Mouse (Mus musculus) G1E (cell line): ENCODE measurements at regions not wholly inside any gene's neighbourhood (a gene's known extent, or its start where the extent isn't known, plus 50 kb on each side); places are given as distances from the start of the nearest gene placed in this dataset.

Source experiments
- ATAC-seq: 2 replicates; pipeline ENCODE4 v1.8.0; 2016; ENCODE audit warnings: mild to moderate bottlenecking; ENCODE audit not compliant: insufficient number of reproducible peaks, poor library complexity, low FRiP score, severe bottlenecking; ENCODE audit errors: extremely low read depth
- DNase-seq: peaks from one replicate; pipeline ENCODE4 v3.0.0; 2012; ENCODE audit warnings: low spot score
- H3K27me3 ChIP-seq: 2 replicates; pipeline ENCODE4 v1.6.1; 2012; ENCODE audit warnings: mild to moderate bottlenecking, low read length, inconsistent platforms; ENCODE audit not compliant: insufficient read depth
- H3K36me3 ChIP-seq: replicated peaks from 2 replicates; pipeline ENCODE3; 2012; ENCODE audit warnings: mild to moderate bottlenecking, inconsistent platforms
- H3K4me1 ChIP-seq: 2 replicates; pipeline ENCODE4 v1.6.1; 2012; ENCODE audit warnings: low read depth, low read length, inconsistent platforms, mixed read lengths; ENCODE audit not compliant: insufficient read depth
- H3K4me3 ChIP-seq: 2 replicates; pipeline ENCODE4 v1.5.1; 2012; ENCODE audit warnings: low read depth, mild to moderate bottlenecking, inconsistent platforms, low read length, moderate library complexity, mixed read lengths
- H3K9me3 ChIP-seq: replicated peaks from 2 replicates; pipeline ENCODE4 v1.6.1; 2012; ENCODE audit warnings: inconsistent platforms
- CTCF ChIP-seq: IDR thresholded peaks from 2 replicates; pipeline ENCODE4 v1.5.1; 2012; ENCODE audit warnings: low read depth, low read length, inconsistent platforms, mixed read lengths
- GATA1 ChIP-seq: IDR thresholded peaks from 2 replicates; pipeline ENCODE4 v1.6.1; 2012; ENCODE audit warnings: borderline replicate concordance, low read length, inconsistent platforms, mixed read lengths
- GATA2 ChIP-seq: IDR thresholded peaks from 2 replicates; pipeline ENCODE4 v1.6.1; 2012; ENCODE audit warnings: low read depth, low read length, inconsistent platforms, borderline replicate concordance
- POLR2AphosphoS5 ChIP-seq: IDR thresholded peaks from 2 replicates; pipeline ENCODE4 v1.6.1; 2012; ENCODE audit warnings: low read depth, low read length, inconsistent platforms; ENCODE audit not compliant: insufficient replicate concordance
- TAL1 ChIP-seq: conservative IDR thresholded peaks from 2 replicates; pipeline ENCODE4 v1.6.1; 2012; ENCODE audit warnings: low read depth, low read length, inconsistent platforms, mixed read lengths

DNA sequence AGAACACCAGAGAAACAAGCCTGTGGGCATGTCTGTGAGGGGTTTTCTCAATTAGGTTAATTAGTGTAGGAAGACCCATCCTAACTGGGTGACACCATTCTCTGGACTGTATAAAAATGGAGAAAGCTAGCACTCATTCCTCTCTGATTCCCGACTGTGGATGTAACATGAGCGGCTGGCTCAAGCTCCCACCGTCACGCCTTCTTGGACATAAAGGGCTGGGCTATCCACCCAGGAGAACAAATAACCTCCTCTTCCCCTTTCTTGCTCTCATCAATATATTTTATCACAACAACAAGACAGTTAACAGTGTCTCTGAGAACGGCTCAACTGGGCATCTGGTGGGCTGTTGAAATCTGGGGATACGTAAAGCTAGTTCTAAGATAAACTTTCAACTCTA, 62.4 kb upstream of the Klf4 start:
- DNase-seq (no peak), ATAC-seq (no peak)
- TF ChIP-seq POLR2AphosphoS5 (no peak), TAL1 (no peak), CTCF (no peak), GATA1 (no peak), GATA2 (no peak)
- H3K4me1 ChIP-seq: no peaks in the 10 kb centered on the region
- H3K9me3 ChIP-seq: peaks cover 36% of the 10 kb centered on the region
- no peak overlapping the region for H3K4me3 ChIP-seq
- H3K36me3 ChIP-seq: no peaks in the 10 kb centered on the region
- no peaks in the 10 kb centered on the region for H3K27me3 ChIP-seq

DNA sequence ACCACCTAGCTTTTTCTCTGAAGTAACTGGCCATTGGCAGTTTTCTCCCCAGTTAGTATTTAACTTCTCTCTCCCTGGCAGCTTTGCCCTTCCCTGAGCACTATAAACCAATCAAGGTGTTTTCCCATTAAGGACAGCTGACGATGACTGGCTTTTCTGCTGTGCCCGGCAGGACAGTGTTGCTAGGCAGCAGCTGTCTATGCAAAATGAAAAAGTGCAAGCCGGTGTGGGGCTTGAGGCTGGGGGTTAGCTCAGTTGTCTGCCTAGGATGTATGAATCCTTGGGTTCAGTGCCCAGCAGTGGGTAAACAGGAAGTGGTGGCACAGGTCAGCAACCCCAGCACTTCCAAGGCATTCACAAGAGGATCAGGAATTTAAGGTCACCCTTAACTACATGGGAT, 60.9 kb upstream of the Klf4 start:
- DNase-seq (no peak), ATAC-seq (no peak)
- H3K4me1 ChIP-seq: no peaks in the 10 kb centered on the region
- TF ChIP-seq CTCF (no peak), GATA1 (no peak), GATA2 (no peak), TAL1 (no peak), POLR2AphosphoS5 (no peak)
- no peak overlapping the region for H3K4me3 ChIP-seq
- H3K27me3 ChIP-seq: no peaks in the 10 kb centered on the region
- H3K9me3 ChIP-seq: peaks cover 39% of the 10 kb centered on the region
- no peaks in the 10 kb centered on the region for H3K36me3 ChIP-seq

DNA sequence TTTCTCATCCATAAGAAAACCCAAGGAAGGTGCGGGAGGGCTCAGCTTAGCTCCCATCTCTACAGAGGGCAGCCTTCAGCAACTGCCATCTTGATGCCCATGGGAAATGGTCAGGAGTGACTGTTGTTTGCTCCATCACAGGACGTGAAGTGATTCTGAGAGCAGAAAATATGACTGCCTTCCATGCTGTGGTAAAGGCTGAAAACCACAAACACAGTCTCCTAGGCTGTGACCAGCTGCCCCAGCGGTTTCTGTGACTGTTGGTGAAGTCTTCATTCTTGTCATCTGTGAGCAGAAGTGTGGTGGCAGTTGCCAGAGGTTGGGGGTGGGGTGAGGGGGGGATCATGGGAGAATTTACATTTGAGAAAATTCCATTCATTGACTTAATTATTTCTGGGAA, 53.9 kb upstream of the Klf4 start:
- no peaks in the 10 kb centered on the region for H3K4me1 ChIP-seq
- no peak for TF ChIP-seq TAL1
- DNase-seq: no peak
- no peaks in the 10 kb centered on the region for H3K36me3 ChIP-seq
- H3K9me3 ChIP-seq: peaks cover 22% of the 10 kb centered on the region
- no peak for ATAC-seq
- no peaks in the 10 kb centered on the region for H3K27me3 ChIP-seq
- no peak overlapping the region for H3K4me3 ChIP-seq

DNA sequence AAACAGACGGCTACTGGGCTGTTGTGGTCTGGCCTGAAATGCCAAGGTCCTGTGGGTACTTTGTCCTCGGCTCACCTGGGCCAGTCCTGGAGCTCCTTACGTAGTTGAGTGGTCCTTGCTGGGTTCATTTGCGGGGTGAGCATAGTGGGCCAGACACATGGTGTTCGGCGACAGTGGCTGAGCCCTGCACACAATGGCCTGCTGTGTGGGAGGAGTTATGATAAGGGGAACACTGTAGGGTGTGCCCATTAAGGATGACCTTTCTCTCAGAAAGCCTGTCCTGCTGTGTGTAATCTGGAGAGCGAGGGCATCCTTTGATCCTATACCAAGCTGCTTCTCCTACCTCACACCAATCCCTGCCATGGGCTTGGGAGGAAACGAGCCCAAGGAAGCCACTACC, 51.3 kb upstream of the Klf4 start:
- TF ChIP-seq POLR2AphosphoS5: no peak
- TF ChIP-seq CTCF: no peak
- no peak for TF ChIP-seq GATA2
- no peak for TF ChIP-seq TAL1
- TF ChIP-seq GATA1: no peak
- Histone ChIP-seq H3K4me1 (no peaks in the 10 kb centered on the region), H3K36me3 (no peaks in the 10 kb centered on the region), H3K4me3 (no peak overlapping the region), H3K9me3 (peaks cover 20% of the 10 kb centered on the region), H3K27me3 (no peaks in the 10 kb centered on the region)
- ATAC-seq (no peak), DNase-seq (no peak)
